ENCODE assay signal across 27 mouse cellular contexts in the genomic region with DNA sequence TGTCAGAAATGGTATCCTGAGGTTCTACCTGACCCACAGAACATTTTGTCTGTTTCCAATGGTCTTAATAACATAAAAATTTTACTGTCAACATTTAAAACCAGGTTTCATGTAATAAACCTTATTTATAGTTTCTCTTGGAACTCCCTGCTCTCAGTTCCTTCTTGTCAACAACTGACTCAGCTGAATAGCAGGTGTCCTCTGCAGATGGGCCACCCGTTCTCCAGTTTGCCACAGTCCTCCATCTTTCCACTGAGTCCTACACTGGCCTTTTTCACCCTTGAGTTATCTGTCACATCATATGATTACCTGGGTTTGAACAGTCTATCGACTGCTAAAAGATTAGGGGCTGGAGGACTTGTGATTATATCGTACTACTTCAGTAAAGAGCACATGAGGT.
"Had no signal": no experiment of that assay in that cellular context is flagged by ENCODE, and none has a peak within 500 bp of the region (broad histone marks: within the 10 kb centered on the region; RNA-seq: fewer than 3 reads in every experiment).

No protein-coding gene starts in this region.

- H3K27me3 ChIP-seq: limb, embryonic 12.5 days; limb, embryonic 13.5 days; limb, embryonic 15.5 days; liver, embryonic 12.5 days; liver, embryonic 13.5 days; liver, embryonic 15.5 days; lung, embryonic 15.5 days; megakaryocyte, embryonic 14.5 days; midbrain, embryonic 12.5 days; midbrain, embryonic 13.5 days; midbrain, embryonic 15.5 days; neural tube, embryonic 12.5 days had no signal

- H3K4me3 ChIP-seq: limb, embryonic 10.5 days; limb, embryonic 12.5 days; limb, embryonic 13.5 days; limb, embryonic 15.5 days; liver, embryonic 12.5 days; liver, embryonic 13.5 days; liver, embryonic 15.5 days; lung, embryonic 15.5 days; megakaryocyte, embryonic 14.5 days; midbrain, embryonic 10.5 days; midbrain, embryonic 12.5 days; midbrain, embryonic 13.5 days; midbrain, embryonic 15.5 days; neural tube, embryonic 12.5 days had no signal

- H3K36me3 ChIP-seq: limb, embryonic 10.5 days; limb, embryonic 12.5 days; limb, embryonic 13.5 days; limb, embryonic 15.5 days; liver, embryonic 12.5 days; liver, embryonic 13.5 days; liver, embryonic 15.5 days; lung, embryonic 15.5 days; midbrain, embryonic 10.5 days; midbrain, embryonic 12.5 days; midbrain, embryonic 13.5 days; midbrain, embryonic 15.5 days; neural tube, embryonic 12.5 days had no signal

- H3K4me2 ChIP-seq: limb, embryonic 12.5 days; limb, embryonic 13.5 days; limb, embryonic 15.5 days; liver, embryonic 11.5 days; liver, embryonic 12.5 days; liver, embryonic 13.5 days; liver, embryonic 15.5 days; lung, embryonic 14.5 days; lung, embryonic 15.5 days; midbrain, embryonic 11.5 days; midbrain, embryonic 12.5 days; midbrain, embryonic 13.5 days; midbrain, embryonic 15.5 days; neural tube, embryonic 12.5 days had no signal

- DNase-seq: left cerebral cortex, postnatal 4 days; liver; liver, embryonic 13.5 days; liver, postnatal 0 days; lung, adult 18-20 months; lung, adult 2 months; lung, embryonic 14.5 days; lung, postnatal 10 days; lung, postnatal 14 days; lung, postnatal 36 days; lung, postnatal 4 days; midbrain, embryonic 14.5 days had no signal
